Mouse (Mus musculus) heart, embryonic 12.5 days (tissue): ENCODE data around the gene 4930455H04Rik. TPM values are rescaled to one million over a fixed set of nuclear protein-coding genes. Genes with fewer than 3 reads are reported as not detected.

Experiments
- polyA plus RNA-seq: library from polyadenylated mRNA; unstranded; fragments of >200 nt; fragmentation: Nextera tagmentation; extraction: Ambion mirVana; gene quantifications from 2 replicates; pipeline ENCODE4 v1.2.1, GENCODE M21; 2016

Gene 4930455H04Rik
- polyA plus RNA-seq, 1 experiment from 2014 or later: not detected

Other genes starting within 250 kb of the 4930455H04Rik start
- 50.3 and 52.7 TPM in 2 replicates for gene Agl, start 160.1 kb upstream of the 4930455H04Rik start, polyA plus RNA-seq
- gene Frrs1, start 108.8 kb upstream of the 4930455H04Rik start, polyA plus RNA-seq: 22.5 and 24.0 TPM in 2 replicates
- gene Palmd, start 720 bp downstream of the 4930455H04Rik start, polyA plus RNA-seq: 13.9 and 14.8 TPM in 2 replicates